15 mouse cellular contexts compared by ENCODE assay signal in the genomic region with DNA sequence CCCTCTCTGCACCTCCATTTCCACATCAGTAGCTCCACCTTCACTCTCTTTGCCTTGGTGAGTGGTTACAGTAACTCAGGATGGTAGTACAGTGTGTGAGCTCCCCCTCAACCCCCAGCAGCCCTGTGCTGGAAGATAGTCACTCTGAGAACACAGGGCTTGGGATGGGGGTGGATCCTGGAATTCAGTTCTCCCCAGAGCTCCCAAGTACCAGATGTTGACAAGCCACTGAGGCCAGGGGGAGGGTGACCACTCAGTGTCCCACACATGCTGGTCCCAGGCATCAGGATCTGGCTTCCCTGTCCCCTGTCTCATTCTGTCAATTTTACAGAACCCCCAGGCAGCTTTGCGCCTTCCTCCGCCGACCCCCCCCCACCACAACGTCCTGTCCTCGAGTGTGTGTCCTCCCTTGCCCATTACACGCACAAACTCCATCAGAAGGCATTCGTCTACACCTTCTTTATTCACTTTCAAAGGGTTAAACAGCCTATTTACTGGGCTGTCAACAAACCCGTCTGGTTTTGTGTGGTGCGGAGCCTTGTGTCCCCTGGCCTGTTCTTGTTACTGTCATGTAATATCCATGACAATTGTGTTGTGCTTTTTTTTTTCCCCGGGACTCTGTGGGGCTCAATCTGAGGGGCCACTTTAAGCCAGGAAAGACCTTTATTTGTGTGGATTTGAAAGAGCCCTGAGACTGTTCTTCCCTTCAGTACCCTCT.
A peak's percentile ranks its signal among the peaks of the same experiment; 100 is the strongest.
DNase-seq lines count a peak whose midpoint lies in the region; ATAC-seq and TF ChIP-seq lines count a peak whose summit lies in the region.
"Had no signal": no experiment of that assay in that cellular context is flagged by ENCODE, and none has a peak within 500 bp of the region (broad histone marks: within the 10 kb centered on the region; RNA-seq: fewer than 3 reads in every experiment).

No protein-coding gene starts in this region.

- WGBS in hindbrain, embryonic 11.5 days: 9% methylated on average over 10 of the region's 10 CpGs
- 31% methylated on average over 10 of the region's 10 CpGs for WGBS in hindbrain, postnatal 0 days
- WGBS in limb, embryonic 14.5 days: 34% methylated on average over 10 of the region's 10 CpGs
- WGBS in neural tube, embryonic 14.5 days: 9% methylated on average over 10 of the region's 10 CpGs

- peaks cover 23% of the 10 kb centered on the region for H3K4me1 ChIP-seq in hindbrain, embryonic 11.5 days (replicated peaks; ENCODE audit: control insufficient read depth, insufficient read depth, low read length)
- H3K4me1 ChIP-seq in hindbrain, postnatal 0 days (ENCODE audit: insufficient read depth, low read length): no peaks in the 10 kb centered on the region
- no peaks in the 10 kb centered on the region; the same call in 1 of the 2 replicates for H3K4me1 ChIP-seq in embryonic fibroblast, embryonic 13.5 days (ENCODE audit: control insufficient read depth, insufficient read depth, low read length)
- peaks cover 16% of the 10 kb centered on the region for H3K4me1 ChIP-seq in limb, embryonic 14.5 days (ENCODE audit: control insufficient read depth, insufficient read depth, low read length)
- peaks cover 35% of the 10 kb centered on the region for H3K4me1 ChIP-seq in neural tube, embryonic 14.5 days (ENCODE audit: control insufficient read depth, insufficient read depth, low read length)

- peak; percentile 56 for DNase-seq in hindbrain, embryonic 11.5 days (ENCODE audit: low spot score)
- DNase-seq in hindbrain, postnatal 0 days (ENCODE audit: low spot score): no peak
- DNase-seq in limb, embryonic 14.5 days (ENCODE audit: low spot score): no peak
- no peak for DNase-seq in thymus, postnatal 25 days
- DNase-seq in gastrocnemius, postnatal 36 days: no peak
- DNase-seq: adrenal gland, adult 8-10 months; B cell, adult 2 months; gastrocnemius, adult 2 months; kidney, adult 18-20 months; kidney, postnatal 36 days; thymus, postnatal 4 days had no signal

- H3K27me3 ChIP-seq in hindbrain, embryonic 11.5 days (ENCODE audit: control insufficient read depth, insufficient read depth, low read length): no peaks in the 10 kb centered on the region
- 0 out of 2 replicates have a peak, but pooled peaks cover 4% of the 10 kb centered on the region for H3K27me3 ChIP-seq in hindbrain, postnatal 0 days (ENCODE audit: insufficient read depth, low read length)
- H3K27me3 ChIP-seq in limb, embryonic 14.5 days (ENCODE audit: control insufficient read depth, insufficient read depth, low read length): peaks cover 86% of the 10 kb centered on the region
- H3K27me3 ChIP-seq in neural tube, embryonic 14.5 days (ENCODE audit: control insufficient read depth, insufficient read depth, low read length): no peaks in the 10 kb centered on the region

- intact Hi-C loops in gastrocnemius, postnatal 36 days (cut with DNase I): no loop called here

- no peaks in the 10 kb centered on the region for H3K36me3 ChIP-seq in hindbrain, embryonic 11.5 days (ENCODE audit: control insufficient read depth, insufficient read depth, low read length)
- no peaks in the 10 kb centered on the region for H3K36me3 ChIP-seq in hindbrain, postnatal 0 days (ENCODE audit: insufficient read depth, low read length)
- H3K36me3 ChIP-seq in limb, embryonic 14.5 days (ENCODE audit: control insufficient read depth, insufficient read depth, low read length): no peaks in the 10 kb centered on the region
- H3K36me3 ChIP-seq in neural tube, embryonic 14.5 days (ENCODE audit: control insufficient read depth, insufficient read depth, low read length): no peaks in the 10 kb centered on the region
- H3K36me3 ChIP-seq: heart, embryonic 13.5 days had no signal

- ATAC-seq in hindbrain, embryonic 11.5 days (ENCODE audit: low FRiP score): peak; percentile 70
- ATAC-seq in hindbrain, postnatal 0 days: no peak
- ATAC-seq in limb, embryonic 14.5 days (ENCODE audit: low FRiP score, low read depth): 0 out of 2 replicates have a peak, but pooled peaks have one; percentile 7
- 0 out of 2 replicates have a peak, but pooled peaks have one; percentile 32 for ATAC-seq in neural tube, embryonic 14.5 days (ENCODE audit: low read depth)

- H3K9ac ChIP-seq in hindbrain, embryonic 11.5 days (ENCODE audit: low read depth, low read length): peak overlapping the region; percentile 21; the same call in 1 of the 2 replicates
- no peak overlapping the region for H3K9ac ChIP-seq in hindbrain, postnatal 0 days (replicated peaks; ENCODE audit: low read length)
- H3K9ac ChIP-seq in limb, embryonic 14.5 days (ENCODE audit: low read depth, low read length, severe bottlenecking): no peak overlapping the region
- H3K9ac ChIP-seq in neural tube, embryonic 14.5 days (replicated peaks; ENCODE audit: low read depth, low read length): no peak overlapping the region
- H3K9ac ChIP-seq: lung, embryonic 14.5 days had no signal

- no peak overlapping the region for H3K4me3 ChIP-seq in hindbrain, embryonic 11.5 days (ENCODE audit: low read depth, low read length)
- H3K4me3 ChIP-seq in hindbrain, postnatal 0 days (ENCODE audit: low read length): no peak overlapping the region
- no peak overlapping the region for H3K4me3 ChIP-seq in embryonic fibroblast, embryonic 13.5 days (ENCODE audit: insufficient read depth, low read length)
- no peak overlapping the region for H3K4me3 ChIP-seq in limb, embryonic 14.5 days (replicated peaks; ENCODE audit: low read length)
- no peak overlapping the region for H3K4me3 ChIP-seq in neural tube, embryonic 14.5 days (ENCODE audit: low read depth, low read length)
- H3K4me3 ChIP-seq: gastrocnemius, adult 2 months; heart, embryonic 13.5 days had no signal

- TF ChIP-seq POLR2A in embryonic fibroblast, embryonic 13.5 days (IDR thresholded peaks at IDR 0.05; ENCODE audit: low read depth, low read length): no peak
- no peak for TF ChIP-seq POLR2A in limb, embryonic 14.5 days (IDR thresholded peaks at IDR 0.05; ENCODE audit: borderline replicate concordance, extremely low read depth, insufficient read depth, insufficient read length)

- H3K4me2 ChIP-seq in hindbrain, embryonic 11.5 days (replicated peaks; ENCODE audit: low read depth, low read length): 0 out of 2 replicates have a peak overlapping the region, but pooled peaks have one; percentile 6
- no peak overlapping the region for H3K4me2 ChIP-seq in hindbrain, postnatal 0 days (ENCODE audit: low read depth, low read length)
- no peak overlapping the region for H3K4me2 ChIP-seq in limb, embryonic 14.5 days (replicated peaks; ENCODE audit: low read depth, low read length, severe bottlenecking)
- H3K4me2 ChIP-seq in neural tube, embryonic 14.5 days (ENCODE audit: low read depth, low read length): no peak overlapping the region
- H3K4me2 ChIP-seq: heart, embryonic 13.5 days; lung, embryonic 14.5 days had no signal

- peak overlapping the region; percentile 83 for H3K27ac ChIP-seq in hindbrain, embryonic 11.5 days (ENCODE audit: low read depth, low read length)
- no peak overlapping the region for H3K27ac ChIP-seq in hindbrain, postnatal 0 days
- H3K27ac ChIP-seq in embryonic fibroblast, embryonic 13.5 days (ENCODE audit: insufficient read depth, low read length): peak overlapping the region; percentile 50; the same call in 1 of the 2 replicates
- H3K27ac ChIP-seq in limb, embryonic 14.5 days (replicated peaks; ENCODE audit: low read depth, low read length): no peak overlapping the region
- H3K27ac ChIP-seq in neural tube, embryonic 14.5 days (ENCODE audit: low read depth, low read length): no peak overlapping the region; the same call in 1 of the 2 replicates
- H3K27ac ChIP-seq: gastrocnemius, adult 2 months; heart, embryonic 13.5 days had no signal

- H3K9me3 ChIP-seq in hindbrain, embryonic 11.5 days (ENCODE audit: control insufficient read depth, low read length): no peaks in the 10 kb centered on the region
- no peaks in the 10 kb centered on the region for H3K9me3 ChIP-seq in hindbrain, postnatal 0 days (ENCODE audit: low read length)
- H3K9me3 ChIP-seq in limb, embryonic 14.5 days (ENCODE audit: control insufficient read depth, low read length): peaks cover 6% of the 10 kb centered on the region; the same call in 1 of the 2 replicates
- H3K9me3 ChIP-seq in neural tube, embryonic 14.5 days (ENCODE audit: control insufficient read depth, low read length): 0 out of 2 replicates have a peak, but pooled peaks cover 3% of the 10 kb centered on the region

- no peak for TF ChIP-seq CTCF in hindbrain, postnatal 0 days (IDR thresholded peaks at IDR 0.05; ENCODE audit: low read depth)
- no peak for TF ChIP-seq CTCF in embryonic fibroblast, embryonic 13.5 days (IDR thresholded peaks at IDR 0.05; ENCODE audit: borderline replicate concordance, insufficient read depth, low read length)

Comparison
In these comparisons a context has a peak if more than half of its experiments do, and no peak if none do; other contexts are left out.
1. H3K27ac ChIP-seq: peak in hindbrain, embryonic 11.5 days (single experiment) and embryonic fibroblast, embryonic 13.5 days (single experiment); none in hindbrain, postnatal 0 days (single experiment), limb, embryonic 14.5 days (single experiment) and neural tube, embryonic 14.5 days (single experiment).